Mouse (Mus musculus) layer of hippocampus, adult 6 months (tissue): ENCODE data around the gene Hdlbp. TPM values are rescaled to one million over a fixed set of nuclear protein-coding genes. Genes with fewer than 3 reads are reported as not detected.

ENCODE experiments used
- long read RNA-seq, 2 experiments: library from polyadenylated mRNA; unstranded; transcript quantifications; one replicate each; pipeline ENCODE4 v2.0.0; 2019 to 2020
- polyA plus RNA-seq: library from polyadenylated mRNA; unstranded; fragments of <200 nt; fragmentation: Nextera tagmentation; gene quantifications from 2 replicates; pipeline ENCODE4 v1.2.3, GENCODE M21; 2021

Hdlbp gene
- polyA plus RNA-seq: 47.0 and 61.6 TPM in 2 replicates
- long read RNA-seq, experiment 1, full-length matches to known transcripts: 6 of 72 reads
- long read RNA-seq, experiment 1, partial matches to known transcripts: 52 of 72 reads
- long read RNA-seq, experiment 1, other reads (novel, unspliced or antisense): 14 of 72 reads
- long read RNA-seq, experiment 2, full-length matches to known transcripts: 107 of 227 reads
- long read RNA-seq, experiment 2, partial matches to known transcripts: 62 of 227 reads
- long read RNA-seq, experiment 2, other reads (novel, unspliced or antisense): 58 of 227 reads

GRCm38 (mm10) chr1:93478586-93479475, at the start of gene Hdlbp:
Gene Hdlbp (minus strand): TSS chr1:93478815.

GRCm38 (mm10) chr1:93511585-93512350, 33.2 kb upstream of the Hdlbp start, which contains the start of gene Farp2:
Gene Farp2 (plus strand): TSS chr1:93512079.

GRCm38 (mm10) chr1:93373665-93374064, 105.0 kb downstream of the Hdlbp start, which contains the start of gene Ano7:
Gene Ano7 (plus strand): TSS chr1:93373930.

Other genes starting within 250 kb of the Hdlbp start
- gene Sned1, start 243.0 kb downstream of the Hdlbp start, polyA plus RNA-seq: 2.0 and 2.5 TPM in 2 replicates
- 16.3 and 16.8 TPM in 2 replicates for gene Mterf4, start 172.9 kb downstream of the Hdlbp start, polyA plus RNA-seq
- gene Ppp1r7, start 136.0 kb downstream of the Hdlbp start, polyA plus RNA-seq: 47.3 and 47.4 TPM in 2 replicates
- 0.18 and 0.36 TPM in 2 replicates for gene Pask, start 135.3 kb downstream of the Hdlbp start, polyA plus RNA-seq
- 0.29 and 0.33 TPM in 2 replicates for gene Ano7, start 104.9 kb downstream of the Hdlbp start, polyA plus RNA-seq
- 4.0 and 4.5 TPM in 2 replicates for gene Farp2, start 33.3 kb upstream of the Hdlbp start, polyA plus RNA-seq
- 263 and 281 TPM in 2 replicates for gene Stk25, start 179.8 kb upstream of the Hdlbp start, polyA plus RNA-seq
- 156 and 164 TPM in 2 replicates for gene Bok, start 206.8 kb upstream of the Hdlbp start, polyA plus RNA-seq